Mouse (Mus musculus) gastrocnemius, adult 8-10 months (tissue): Measurements from ENCODE around the gene Pip. TPM values are rescaled to one million over a fixed set of nuclear protein-coding genes. Genes with fewer than 3 reads are reported as not detected.

Experiments used
- DNase-seq, 2 experiments: peaks; one replicate each; pipeline ENCODE4 v3.0.0; 2022; ENCODE audit warnings: low spot score in 2 of 2
- total RNA-seq, 4 experiments: library from RNA; stranded (reverse); gene quantifications; 2 replicates each; pipeline ENCODE4 v1.2.4; 2022

Gene Pip
- not detected for total RNA-seq

DNA sequence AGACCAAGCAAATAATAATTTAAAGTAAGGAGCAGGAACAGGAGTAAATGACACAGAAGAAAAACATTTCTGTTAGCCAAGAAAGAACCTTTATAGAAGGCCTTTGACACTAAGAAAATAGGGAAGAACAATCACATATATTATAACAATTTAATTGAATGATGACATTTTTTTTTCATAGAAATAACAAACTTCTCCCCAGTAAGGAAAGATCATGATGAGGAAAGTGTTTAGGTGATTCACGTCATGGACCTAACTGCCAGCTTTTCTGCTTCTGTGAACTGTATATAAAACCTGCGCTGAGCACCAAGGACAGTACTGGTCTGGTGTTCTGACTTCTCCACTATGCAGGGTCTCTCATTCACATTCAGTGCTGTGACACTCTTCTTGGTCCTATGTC is at the start of gene Pip:
TSS of gene Pip (plus strand) at position 301 of the 400 bp plus-strand sequence.
- DNase-seq = no peak

DNA sequence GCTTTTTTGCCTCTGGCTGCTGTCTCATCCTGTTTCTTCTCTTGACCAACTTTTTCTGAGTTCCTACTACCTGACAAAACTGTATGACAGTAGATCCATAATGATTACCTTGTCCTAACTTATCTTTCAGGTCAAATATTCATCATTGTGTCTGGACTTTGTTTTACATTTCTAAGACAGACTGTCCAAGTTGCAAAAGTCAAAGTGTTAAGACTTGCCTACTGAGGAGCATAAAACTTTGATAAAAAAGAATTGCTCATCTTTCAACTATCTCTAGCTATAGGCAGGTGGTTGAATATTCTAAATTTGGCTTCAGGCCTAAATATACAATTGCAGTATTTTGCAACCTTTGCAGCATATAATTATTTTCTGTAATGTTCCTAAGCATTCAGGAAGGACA is 23.2 kb upstream of the Pip start:
- DNase-seq = no peak

DNA sequence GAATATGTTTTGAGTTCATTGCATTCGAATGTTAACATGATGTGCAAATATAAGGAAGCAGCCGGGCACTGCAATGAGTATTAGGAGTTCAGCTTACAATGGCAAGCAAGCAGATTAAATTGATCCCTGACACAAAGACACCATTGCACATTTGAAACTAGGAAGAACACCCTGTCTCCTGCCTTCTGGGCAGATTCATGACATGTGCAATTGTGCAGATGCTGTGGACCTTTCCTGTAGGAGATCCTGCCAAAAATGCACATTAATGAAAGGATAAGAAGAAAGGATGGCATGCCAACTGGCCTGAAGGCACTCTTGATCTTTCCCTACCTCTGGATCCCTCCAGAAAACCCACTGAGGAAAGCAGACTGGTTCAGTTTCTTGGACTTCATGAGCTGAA is 17.8 kb upstream of the Pip start:
- DNase-seq = no peak

DNA sequence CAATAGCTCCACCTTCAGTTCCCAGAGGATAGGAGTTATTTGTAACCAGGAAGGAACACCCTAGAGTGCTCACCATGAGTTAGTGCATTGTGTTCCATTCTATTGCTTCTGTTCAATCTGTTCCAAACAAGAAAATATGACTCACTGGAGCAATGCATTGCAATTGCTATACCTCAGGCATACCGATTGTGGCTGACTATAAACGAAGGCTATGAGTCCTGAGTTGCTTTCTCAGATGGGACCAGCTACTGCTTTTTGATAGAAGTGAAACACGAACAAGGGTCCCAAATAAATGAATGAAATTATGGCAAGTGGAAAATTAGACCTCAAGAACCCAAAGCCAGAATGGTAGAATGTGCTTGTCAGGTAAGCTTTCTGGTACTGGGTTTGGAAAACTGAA is 5.4 kb downstream of the Pip start, which contains the start of gene Sval2:
TSS of gene Sval2 (plus strand) at position 301 of the 400 bp plus-strand sequence.
- DNase-seq = no peak

DNA sequence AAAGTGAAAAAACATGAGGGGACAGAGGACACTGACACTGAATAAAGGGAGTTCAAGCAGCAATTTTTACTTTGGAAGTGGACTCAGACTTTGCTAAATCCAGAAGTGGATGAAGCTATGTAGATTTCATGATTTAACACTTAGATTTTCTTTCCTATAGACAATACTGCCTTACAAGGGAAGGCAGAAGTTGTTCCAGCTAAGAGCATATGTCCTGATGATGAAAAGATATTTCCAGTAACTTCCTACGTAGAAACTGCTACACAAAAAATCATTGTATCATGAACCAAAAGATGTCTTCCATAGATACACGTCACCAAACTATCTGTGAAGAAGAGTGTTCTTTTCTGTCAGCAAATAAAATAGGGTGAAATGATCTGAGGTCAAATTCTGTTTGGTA is 16.7 kb downstream of the Pip start:
- DNase-seq = no peak

Other genes with a start within 250 kb of the Pip start
- gene Ephb6, start 242.1 kb upstream of the Pip start, total RNA-seq = 1 to 10 TPM in 1 of 4 experiments, under 1 TPM in 3; 0.39 to 1.2 (median 0.71) TPM
- not detected for gene Trpv6, start 211.1 kb upstream of the Pip start, total RNA-seq
- gene Trpv5, start 166.8 kb upstream of the Pip start, total RNA-seq = not detected
- not detected for gene Llcfc1, start 163.1 kb upstream of the Pip start, total RNA-seq
- gene Kel, start 143.2 kb upstream of the Pip start, total RNA-seq = not detected
- not detected for gene Olfr459, start 72.4 kb upstream of the Pip start, total RNA-seq
- gene Sval2, start 5.5 kb downstream of the Pip start, total RNA-seq = not detected
- not detected for gene Sval1, start 104.1 kb downstream of the Pip start, total RNA-seq
- gene Sval3, start 120.6 kb downstream of the Pip start, total RNA-seq = not detected
- gene Sva, start 190.9 kb downstream of the Pip start, total RNA-seq = not detected